Mouse (Mus musculus): ENCODE data around the gene Chd9. TPM values are rescaled to one million over a fixed set of nuclear protein-coding genes. Genes with fewer than 3 reads are reported as not detected.

Gene Chd9
- polyA plus RNA-seq, 1 experiment from 2014 or later: 95.6 TPM

DNA sequence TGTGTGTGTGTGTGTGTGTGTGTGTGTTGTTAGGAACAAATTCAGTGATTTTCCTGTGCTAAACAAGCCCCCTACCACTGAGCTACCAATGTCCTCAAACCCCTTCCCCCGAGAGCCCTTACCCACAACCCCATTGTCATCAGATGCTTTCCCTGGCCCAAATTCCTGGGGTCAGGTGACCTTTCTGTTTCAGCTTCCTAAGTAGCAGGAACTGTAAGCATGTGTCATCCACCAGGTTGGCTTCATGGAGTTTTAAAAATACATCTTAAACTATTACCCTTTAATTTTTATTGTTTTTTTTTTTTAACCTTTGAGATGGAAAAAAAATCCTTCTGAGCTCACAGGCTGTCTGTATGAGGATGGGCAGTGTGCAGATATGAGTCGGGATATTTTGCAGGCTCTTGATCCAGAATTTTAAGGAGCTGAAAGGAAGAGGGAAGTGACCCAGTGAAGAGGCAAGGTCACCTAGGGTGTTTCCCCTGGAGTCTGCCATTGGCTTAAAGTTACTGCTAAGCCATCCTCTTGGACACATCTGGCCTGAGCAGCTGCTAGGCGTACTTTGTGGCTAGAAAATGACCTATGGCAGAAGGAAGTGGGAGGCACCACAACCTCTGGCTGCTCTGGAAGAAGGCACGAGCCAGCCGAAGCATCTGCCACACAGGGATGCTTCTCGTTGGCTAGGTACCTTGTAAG, 5.6 kb downstream of the Chd9 start:
- peaks cover 7% of the 10 kb centered on the region for H3K4me1 ChIP-seq (ENCODE audit: control insufficient read depth, insufficient read depth, low read length)
- no peak overlapping the region for H3K4me2 ChIP-seq (ENCODE audit: low read length)
- H3K9me3 ChIP-seq (replicated peaks; ENCODE audit: control insufficient read depth, low read length): no peaks in the 10 kb centered on the region
- WGBS: 80% methylated on average over 6 of the region's 6 CpGs
- ATAC-seq: no peak
- no peak overlapping the region for H3K4me3 ChIP-seq (ENCODE audit: low read depth, low read length)
- no peaks in the 10 kb centered on the region for H3K36me3 ChIP-seq (ENCODE audit: control insufficient read depth, insufficient read depth, low read length)
- no peaks in the 10 kb centered on the region for H3K27me3 ChIP-seq (replicated peaks; ENCODE audit: control insufficient read depth, insufficient read depth, low read length)
- no peak for DNase-seq (ENCODE audit: low spot score)
- no peak overlapping the region for H3K9ac ChIP-seq (ENCODE audit: low read length)
- no peak overlapping the region for H3K27ac ChIP-seq (ENCODE audit: low read depth, low read length)

DNA sequence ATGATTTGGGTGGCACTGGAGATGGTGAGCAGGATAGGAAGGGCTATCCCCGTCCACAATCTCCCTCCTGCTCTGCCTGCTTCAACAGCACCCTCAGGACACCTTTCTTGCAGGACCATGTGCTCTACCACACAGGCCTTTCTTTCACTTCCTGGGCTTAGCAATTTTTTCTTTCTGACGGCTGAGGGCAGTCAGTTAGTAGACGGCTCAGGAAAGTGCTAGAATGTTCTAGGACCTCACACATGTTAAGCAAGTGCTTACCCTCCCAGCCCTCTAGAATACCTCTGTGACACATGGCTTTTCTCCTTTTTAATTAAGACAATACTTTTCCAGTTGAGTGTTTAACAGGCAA, 6.1 kb downstream of the Chd9 start:
- Histone ChIP-seq H3K27ac (ENCODE audit: low read depth, low read length) (no peak overlapping the region), H3K4me3 (ENCODE audit: low read depth, low read length) (no peak overlapping the region), H3K4me1 (ENCODE audit: control insufficient read depth, insufficient read depth, low read length) (peaks cover 2% of the 10 kb centered on the region), H3K9ac (ENCODE audit: low read length) (no peak overlapping the region), H3K36me3 (ENCODE audit: control insufficient read depth, insufficient read depth, low read length) (no peaks in the 10 kb centered on the region), H3K4me2 (ENCODE audit: low read length) (no peak overlapping the region), H3K9me3 (replicated peaks; ENCODE audit: control insufficient read depth, low read length) (no peaks in the 10 kb centered on the region), H3K27me3 (replicated peaks; ENCODE audit: control insufficient read depth, insufficient read depth, low read length) (no peaks in the 10 kb centered on the region)
- WGBS: 88% methylated on average over 3 of the region's 3 CpGs
- ATAC-seq (no peak), DNase-seq (ENCODE audit: low spot score) (no peak)

DNA sequence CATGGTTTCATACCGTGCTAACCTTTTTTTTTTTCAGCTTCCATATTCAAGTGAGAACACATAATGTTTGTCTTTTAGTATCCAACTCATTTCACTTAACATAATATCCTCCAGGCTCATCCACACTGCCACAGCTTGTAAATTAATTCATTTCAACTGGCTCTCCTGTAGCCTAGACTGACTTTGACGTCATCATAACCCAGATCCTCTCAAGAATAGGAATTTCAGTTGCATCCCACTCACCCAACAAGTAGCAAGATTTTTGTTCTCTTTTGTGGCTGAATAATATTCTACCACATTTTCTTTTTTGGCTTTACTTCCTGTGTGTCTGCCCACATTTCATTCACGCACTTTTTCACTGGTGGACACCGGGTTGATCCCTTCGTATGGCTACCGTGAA, 9.3 kb downstream of the Chd9 start:
- Histone ChIP-seq H3K4me1 (ENCODE audit: control insufficient read depth, insufficient read depth, low read length) (no peaks in the 10 kb centered on the region), H3K4me3 (ENCODE audit: low read depth, low read length) (no peak overlapping the region), H3K27ac (ENCODE audit: low read depth, low read length) (no peak overlapping the region), H3K36me3 (ENCODE audit: control insufficient read depth, insufficient read depth, low read length) (no peaks in the 10 kb centered on the region), H3K27me3 (replicated peaks; ENCODE audit: control insufficient read depth, insufficient read depth, low read length) (no peaks in the 10 kb centered on the region), H3K9ac (ENCODE audit: low read length) (no peak overlapping the region), H3K4me2 (ENCODE audit: low read length) (no peak overlapping the region), H3K9me3 (replicated peaks; ENCODE audit: control insufficient read depth, low read length) (no peaks in the 10 kb centered on the region)
- DNase-seq (ENCODE audit: low spot score) (no peak), ATAC-seq (no peak)
- 92% methylated on average over 6 of the region's 6 CpGs for WGBS

DNA sequence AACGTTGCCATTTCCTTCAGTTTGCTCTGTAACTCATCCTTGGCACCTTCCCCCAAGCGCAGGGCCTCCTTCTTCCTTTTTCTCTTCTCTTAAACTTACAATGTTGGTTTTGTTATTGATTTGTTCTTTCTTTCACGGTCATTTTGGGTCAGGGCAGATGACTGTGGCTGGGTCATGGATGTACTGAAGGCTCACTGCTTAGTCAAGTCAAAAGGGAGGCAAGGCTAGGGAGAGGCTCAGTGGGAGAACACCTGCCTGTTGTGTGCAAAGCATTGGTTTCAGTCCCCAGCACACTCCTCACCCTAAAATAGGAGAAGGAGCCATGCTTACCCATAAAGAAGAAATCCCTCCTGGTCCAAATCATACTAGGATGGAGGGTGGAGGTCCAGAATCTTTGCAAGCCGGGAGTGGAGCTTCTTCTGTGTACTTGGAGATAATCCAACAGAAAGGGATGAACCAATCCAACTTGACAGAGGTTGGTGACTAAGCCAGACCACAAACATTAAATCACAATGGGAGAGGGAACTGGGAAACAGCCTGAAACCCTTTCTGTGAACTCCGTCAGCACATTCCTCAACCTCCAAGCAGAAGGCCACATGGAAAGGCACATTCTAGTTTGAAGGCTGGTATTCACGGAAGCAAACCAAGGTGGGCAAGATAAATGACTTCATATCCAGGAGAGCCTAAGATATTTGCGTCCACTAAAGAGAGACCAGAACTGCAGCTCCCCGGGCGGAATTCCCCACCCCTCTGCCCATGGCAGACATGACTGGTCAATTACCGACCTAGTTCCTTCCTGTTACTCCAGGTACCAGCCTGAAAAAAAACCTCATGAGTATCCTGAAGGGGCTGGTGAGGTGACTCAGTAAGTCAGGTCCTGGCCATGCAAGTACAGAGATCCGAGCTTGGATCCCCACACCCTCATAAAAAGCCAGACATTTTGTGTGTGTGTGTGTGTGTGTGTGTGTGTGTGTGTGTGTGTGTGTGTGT, 11.9 kb downstream of the Chd9 start:
- DNase-seq (ENCODE audit: low spot score) (no peak), ATAC-seq (no peak)
- H3K9me3 ChIP-seq (replicated peaks; ENCODE audit: control insufficient read depth, low read length): no peaks in the 10 kb centered on the region
- H3K27ac ChIP-seq (ENCODE audit: low read depth, low read length): no peak overlapping the region
- no peaks in the 10 kb centered on the region for H3K36me3 ChIP-seq (ENCODE audit: control insufficient read depth, insufficient read depth, low read length)
- 85% methylated on average over 11 of the region's 11 CpGs for WGBS
- no peaks in the 10 kb centered on the region for H3K27me3 ChIP-seq (replicated peaks; ENCODE audit: control insufficient read depth, insufficient read depth, low read length)
- H3K4me2 ChIP-seq (ENCODE audit: low read length): no peak overlapping the region
- H3K4me1 ChIP-seq (ENCODE audit: control insufficient read depth, insufficient read depth, low read length): no peaks in the 10 kb centered on the region
- H3K9ac ChIP-seq (ENCODE audit: low read length): no peak overlapping the region
- no peak overlapping the region for H3K4me3 ChIP-seq (ENCODE audit: low read depth, low read length)

DNA sequence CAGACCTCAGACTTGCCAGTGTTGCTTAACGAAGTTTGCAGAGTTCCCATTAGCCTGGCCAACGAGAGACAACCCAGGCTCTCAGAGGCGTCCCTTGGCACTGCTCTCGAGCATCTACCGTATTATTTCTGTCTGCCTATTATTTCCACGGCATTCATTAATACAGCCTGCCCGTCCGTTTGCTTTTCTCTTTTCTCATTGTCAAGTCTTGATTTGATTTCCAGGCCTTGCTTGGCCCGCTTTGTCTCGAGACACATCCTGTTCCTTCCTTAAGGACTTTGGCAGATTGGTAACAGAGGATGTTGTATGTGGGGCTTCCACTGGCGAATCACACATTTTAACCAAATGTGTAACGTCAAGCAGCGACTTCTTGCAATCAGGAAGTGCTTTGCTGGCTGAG, 13.2 kb downstream of the Chd9 start:
- no peak for ATAC-seq
- H3K27me3 ChIP-seq (replicated peaks; ENCODE audit: control insufficient read depth, insufficient read depth, low read length): no peaks in the 10 kb centered on the region
- no peak for DNase-seq (ENCODE audit: low spot score)

DNA sequence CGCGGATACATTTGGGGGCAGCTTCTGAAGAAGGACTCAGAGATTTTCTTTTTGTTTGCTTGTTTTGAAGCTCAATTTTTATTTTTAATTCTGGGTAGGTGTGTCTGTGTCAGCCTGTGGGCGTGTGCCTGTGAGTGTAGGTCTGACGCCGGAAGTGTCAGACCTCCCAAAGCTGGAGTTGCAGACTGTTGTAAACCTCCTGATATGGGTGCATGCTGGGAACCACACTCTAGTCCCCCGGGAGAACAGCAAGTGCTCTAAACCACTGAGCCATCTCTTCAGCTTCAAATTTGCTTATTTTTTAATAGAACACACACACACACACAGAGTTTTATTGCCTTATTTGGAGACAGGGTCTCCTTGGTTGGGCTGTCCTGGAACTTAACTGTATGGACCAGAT, 15.0 kb downstream of the Chd9 start:
- H3K9ac ChIP-seq (ENCODE audit: low read length): no peak overlapping the region
- no peak overlapping the region for H3K27ac ChIP-seq (ENCODE audit: low read depth, low read length)
- no peaks in the 10 kb centered on the region for H3K27me3 ChIP-seq (replicated peaks; ENCODE audit: control insufficient read depth, insufficient read depth, low read length)
- DNase-seq (ENCODE audit: low spot score): no peak
- no peak overlapping the region for H3K4me3 ChIP-seq (ENCODE audit: low read depth, low read length)
- no peak for ATAC-seq
- H3K36me3 ChIP-seq (ENCODE audit: control insufficient read depth, insufficient read depth, low read length): no peaks in the 10 kb centered on the region
- no peak overlapping the region for H3K4me2 ChIP-seq (ENCODE audit: low read length)
- no peaks in the 10 kb centered on the region for H3K9me3 ChIP-seq (replicated peaks; ENCODE audit: control insufficient read depth, low read length)
- no peaks in the 10 kb centered on the region for H3K4me1 ChIP-seq (ENCODE audit: control insufficient read depth, insufficient read depth, low read length)
- WGBS: 82% methylated on average over 6 of the region's 6 CpGs

More for the DNA sequence above, 13.2 kb downstream of the Chd9 start:
- no peaks in the 10 kb centered on the region for H3K36me3 ChIP-seq (ENCODE audit: control insufficient read depth, insufficient read depth, low read length)
- H3K27ac ChIP-seq (ENCODE audit: low read depth, low read length): no peak overlapping the region
- no peaks in the 10 kb centered on the region for H3K4me1 ChIP-seq (ENCODE audit: control insufficient read depth, insufficient read depth, low read length)
- H3K9me3 ChIP-seq (replicated peaks; ENCODE audit: control insufficient read depth, low read length): no peaks in the 10 kb centered on the region
- WGBS: 37% methylated on average over 13 of the region's 13 CpGs
- H3K4me2 ChIP-seq (ENCODE audit: low read length): no peak overlapping the region
- H3K9ac ChIP-seq (ENCODE audit: low read length): no peak overlapping the region
- H3K4me3 ChIP-seq (ENCODE audit: low read depth, low read length): no peak overlapping the region

DNA sequence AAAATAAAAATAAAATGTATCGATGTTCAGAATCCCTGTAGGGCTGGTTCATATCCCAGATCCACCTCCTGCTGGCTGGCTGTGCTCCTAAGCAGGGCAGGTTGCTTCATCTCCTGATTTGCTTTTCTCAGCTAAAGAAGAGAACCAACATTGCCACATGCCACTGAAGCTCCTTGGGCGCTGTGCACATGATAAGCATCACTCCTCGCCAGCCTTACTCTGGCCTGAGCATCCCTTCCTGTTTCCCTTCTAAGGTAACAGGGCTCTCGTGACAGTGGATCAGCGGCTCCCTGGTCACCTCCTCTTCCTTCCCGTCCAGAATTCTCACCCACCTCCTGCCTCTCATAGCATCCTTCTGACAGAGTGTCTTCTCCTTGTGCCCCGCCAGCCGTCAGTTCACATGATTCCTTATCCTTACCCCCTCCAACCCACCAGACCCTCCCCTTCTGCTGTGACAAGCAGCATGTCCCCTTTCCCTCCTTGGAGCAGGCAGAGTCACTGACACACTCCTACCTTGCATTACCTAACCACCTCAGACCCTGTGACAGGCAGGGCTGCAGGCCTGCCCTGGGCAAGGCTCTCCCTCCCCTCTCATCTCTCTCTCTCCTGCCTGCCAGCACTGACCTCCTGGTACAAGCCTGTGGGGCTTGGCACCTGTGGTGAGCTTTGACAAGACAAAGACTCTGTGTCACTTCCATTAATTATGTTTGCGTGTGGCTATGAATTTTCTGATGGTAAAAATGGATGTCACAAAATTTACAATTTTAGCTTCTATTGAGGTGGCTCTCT, 16.2 kb downstream of the Chd9 start:
- no peak for DNase-seq (ENCODE audit: low spot score)
- no peak overlapping the region for H3K4me2 ChIP-seq (ENCODE audit: low read length)
- no peaks in the 10 kb centered on the region for H3K9me3 ChIP-seq (replicated peaks; ENCODE audit: control insufficient read depth, low read length)
- no peak for ATAC-seq
- peaks cover 3% of the 10 kb centered on the region for H3K4me1 ChIP-seq (ENCODE audit: control insufficient read depth, insufficient read depth, low read length)
- no peaks in the 10 kb centered on the region for H3K27me3 ChIP-seq (replicated peaks; ENCODE audit: control insufficient read depth, insufficient read depth, low read length)
- no peak overlapping the region for H3K27ac ChIP-seq (ENCODE audit: low read depth, low read length)
- H3K4me3 ChIP-seq (ENCODE audit: low read depth, low read length): no peak overlapping the region
- H3K36me3 ChIP-seq (ENCODE audit: control insufficient read depth, insufficient read depth, low read length): no peaks in the 10 kb centered on the region
- WGBS: 77% methylated on average over 9 of the region's 9 CpGs
- no peak overlapping the region for H3K9ac ChIP-seq (ENCODE audit: low read length)

DNA sequence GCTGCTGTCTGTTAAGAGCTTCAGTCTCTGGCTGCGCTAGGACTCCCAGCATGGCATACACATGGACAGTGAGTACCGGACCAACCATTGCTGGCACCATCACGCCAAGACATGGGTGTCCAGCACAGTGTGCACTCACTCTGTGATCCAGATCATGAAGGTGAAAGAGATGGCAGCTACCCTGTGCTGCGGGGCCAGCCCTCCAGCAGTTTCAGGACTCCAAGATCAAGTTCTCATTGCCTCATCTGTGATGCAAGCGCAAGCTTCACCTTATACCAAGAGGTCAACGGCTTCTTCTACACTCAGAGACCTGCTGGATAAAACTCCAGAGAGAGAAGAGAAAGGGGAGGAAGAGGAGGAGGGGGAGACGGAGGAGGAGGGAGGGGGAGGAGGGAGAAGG, 19.8 kb downstream of the Chd9 start:
- Histone ChIP-seq H3K27me3 (replicated peaks; ENCODE audit: control insufficient read depth, insufficient read depth, low read length) (no peaks in the 10 kb centered on the region), H3K9ac (ENCODE audit: low read length) (no peak overlapping the region), H3K4me3 (ENCODE audit: low read depth, low read length) (no peak overlapping the region), H3K4me2 (ENCODE audit: low read length) (no peak overlapping the region), H3K4me1 (ENCODE audit: control insufficient read depth, insufficient read depth, low read length) (peaks cover 11% of the 10 kb centered on the region), H3K36me3 (ENCODE audit: control insufficient read depth, insufficient read depth, low read length) (no peaks in the 10 kb centered on the region), H3K9me3 (replicated peaks; ENCODE audit: control insufficient read depth, low read length) (no peaks in the 10 kb centered on the region), H3K27ac (ENCODE audit: low read depth, low read length) (no peak overlapping the region)
- DNase-seq (ENCODE audit: low spot score): no peak
- WGBS: 92% methylated on average over 7 of the region's 7 CpGs
- no peak for ATAC-seq
